ENCODE assay signal across 17 mouse cellular contexts in genomic region chr14:74831653-74832052, GRCm38 (mm10).
A peak's percentile ranks its signal among the peaks of the same experiment; 100 is the strongest.
DNase-seq lines count a peak whose midpoint lies in the region; ATAC-seq and TF ChIP-seq lines count a peak whose summit lies in the region.
"Had no signal": no experiment of that assay in that cellular context is flagged by ENCODE, and none has a peak within 500 bp of the region (broad histone marks: within the 10 kb centered on the region; RNA-seq: fewer than 3 reads in every experiment).

No protein-coding gene starts in this region.

- no peak overlapping the region for H3K4me3 ChIP-seq in heart, embryonic 13.5 days
- no peak overlapping the region for H3K4me3 ChIP-seq in kidney, embryonic 16.5 days (ENCODE audit: low read length)
- no peak overlapping the region for H3K4me3 ChIP-seq in embryonic facial prominence, embryonic 10.5 days
- no peak overlapping the region for H3K4me3 ChIP-seq in hindbrain, postnatal 0 days (ENCODE audit: low read length)
- H3K4me3 ChIP-seq: midbrain, embryonic 12.5 days; neural tube, embryonic 12.5 days; stomach, embryonic 15.5 days had no signal

- no peak for ATAC-seq in heart, embryonic 13.5 days (ENCODE audit: extremely low read depth, insufficient number of reproducible peaks, low FRiP score, low TSS enrichment)
- peak; percentile 61; the same call in 1 of the 2 replicates for ATAC-seq in kidney, embryonic 16.5 days (ENCODE audit: low FRiP score, low TSS enrichment)
- 0 out of 2 replicates have a peak, but pooled peaks have one; percentile 14 for ATAC-seq in hindbrain, postnatal 0 days

- H3K4me2 ChIP-seq in heart, embryonic 13.5 days: no peak overlapping the region
- H3K4me2 ChIP-seq in kidney, embryonic 16.5 days (replicated peaks; ENCODE audit: low read depth, low read length): no peak overlapping the region
- no peak overlapping the region for H3K4me2 ChIP-seq in hindbrain, postnatal 0 days (ENCODE audit: low read depth, low read length)
- H3K4me2 ChIP-seq: liver, embryonic 11.5 days; midbrain, embryonic 12.5 days; neural tube, embryonic 12.5 days; stomach, embryonic 15.5 days had no signal

- intact Hi-C loops in heart, postnatal 36 days (cut with DNase I): no loop called here

- TF ChIP-seq CTCF in hindbrain, postnatal 0 days (IDR thresholded peaks at IDR 0.05; ENCODE audit: low read depth): no peak

- H3K9me3 ChIP-seq in heart, embryonic 13.5 days: no peaks in the 10 kb centered on the region
- H3K9me3 ChIP-seq in kidney, embryonic 16.5 days (ENCODE audit: low read length): no peaks in the 10 kb centered on the region
- no peaks in the 10 kb centered on the region for H3K9me3 ChIP-seq in embryonic facial prominence, embryonic 10.5 days
- no peaks in the 10 kb centered on the region for H3K9me3 ChIP-seq in hindbrain, postnatal 0 days (ENCODE audit: low read length)
- H3K9me3 ChIP-seq: midbrain, embryonic 12.5 days; neural tube, embryonic 12.5 days; stomach, embryonic 15.5 days had no signal

- H3K4me1 ChIP-seq in heart, embryonic 13.5 days: peaks cover 45% of the 10 kb centered on the region
- peaks cover 18% of the 10 kb centered on the region for H3K4me1 ChIP-seq in kidney, embryonic 16.5 days (ENCODE audit: insufficient read depth, low read length)
- peaks cover 12% of the 10 kb centered on the region; the same call in 1 of the 2 replicates for H3K4me1 ChIP-seq in embryonic facial prominence, embryonic 10.5 days
- H3K4me1 ChIP-seq in hindbrain, postnatal 0 days (ENCODE audit: insufficient read depth, low read length): no peaks in the 10 kb centered on the region
- H3K4me1 ChIP-seq: midbrain, embryonic 12.5 days; stomach, embryonic 15.5 days had no signal

- H3K27ac ChIP-seq in heart, embryonic 13.5 days (replicated peaks): peak overlapping the region; percentile 50
- H3K27ac ChIP-seq in kidney, embryonic 16.5 days (ENCODE audit: low read length): peak overlapping the region; percentile 57
- H3K27ac ChIP-seq in embryonic facial prominence, embryonic 10.5 days (replicated peaks): peak overlapping the region; percentile 14; the same call in 1 of the 2 replicates
- H3K27ac ChIP-seq in hindbrain, postnatal 0 days: peak overlapping the region; percentile 32; the same call in 1 of the 2 replicates
- H3K27ac ChIP-seq: midbrain, embryonic 12.5 days; neural tube, embryonic 12.5 days; stomach, embryonic 15.5 days had no signal

- DNase-seq in heart, postnatal 36 days: no peak
- no peak for DNase-seq in kidney, postnatal 10 days
- no peak for DNase-seq in embryonic facial prominence, embryonic 10.5 days (ENCODE audit: low spot score)
- DNase-seq in hindbrain, postnatal 0 days (ENCODE audit: low spot score): no peak
- no peak for DNase-seq in urinary bladder, postnatal 14 days (ENCODE audit: low spot score)
- DNase-seq in c-Kit-positive CD71-positive TER-119-positive erythroid progenitor cells, embryonic 14.5 days (ENCODE audit: low spot score): no peak
- DNase-seq: cerebellum, adult 11 months; cerebellum, postnatal 36 days; gastrocnemius, postnatal 25 days; kidney, adult 9 months; layer of hippocampus, adult 9-11 months had no signal

- peaks cover 7% of the 10 kb centered on the region; the same call in 1 of the 2 replicates for H3K36me3 ChIP-seq in heart, embryonic 13.5 days
- H3K36me3 ChIP-seq in kidney, embryonic 16.5 days (ENCODE audit: insufficient read depth, low read length): peaks cover 4% of the 10 kb centered on the region; the same call in 1 of the 2 replicates
- no peaks in the 10 kb centered on the region for H3K36me3 ChIP-seq in embryonic facial prominence, embryonic 10.5 days (replicated peaks)
- H3K36me3 ChIP-seq in hindbrain, postnatal 0 days (ENCODE audit: insufficient read depth, low read length): no peaks in the 10 kb centered on the region
- H3K36me3 ChIP-seq: midbrain, embryonic 12.5 days; neural tube, embryonic 12.5 days; stomach, embryonic 15.5 days had no signal

- H3K9ac ChIP-seq in heart, embryonic 13.5 days: peak overlapping the region; percentile 40; the same call in 1 of the 2 replicates
- H3K9ac ChIP-seq in kidney, embryonic 16.5 days (replicated peaks; ENCODE audit: low read length): no peak overlapping the region
- no peak overlapping the region for H3K9ac ChIP-seq in hindbrain, postnatal 0 days (replicated peaks; ENCODE audit: low read length)
- H3K9ac ChIP-seq: midbrain, embryonic 12.5 days; neural tube, embryonic 12.5 days; stomach, embryonic 15.5 days had no signal

- H3K27me3 ChIP-seq in heart, embryonic 13.5 days (replicated peaks): no peaks in the 10 kb centered on the region
- H3K27me3 ChIP-seq in kidney, embryonic 16.5 days (ENCODE audit: insufficient read depth, low read length): no peaks in the 10 kb centered on the region
- no peaks in the 10 kb centered on the region for H3K27me3 ChIP-seq in embryonic facial prominence, embryonic 10.5 days (replicated peaks; ENCODE audit: low read depth, poor library complexity, severe bottlenecking)
- no peaks in the 10 kb centered on the region for H3K27me3 ChIP-seq in hindbrain, postnatal 0 days (ENCODE audit: insufficient read depth, low read length)
- H3K27me3 ChIP-seq: midbrain, embryonic 12.5 days; neural tube, embryonic 12.5 days; stomach, embryonic 15.5 days had no signal

- WGBS in heart, embryonic 13.5 days: 27% methylated on average over 5 of the region's 5 CpGs
- WGBS in kidney, embryonic 16.5 days: 48% methylated on average over 5 of the region's 5 CpGs
- WGBS in embryonic facial prominence, embryonic 10.5 days: 84% methylated on average over 5 of the region's 5 CpGs
- 67% methylated on average over 5 of the region's 5 CpGs for WGBS in hindbrain, postnatal 0 days
